Mouse (Mus musculus) ES-E14 (cell line): ENCODE results near the gene Rab30.

Experiments used
- CHD2 ChIP-seq: IDR thresholded peaks from 2 replicates; pipeline ENCODE4 v1.6.1; 2014; ENCODE audit warnings: mild to moderate bottlenecking, low read depth, low read length, inconsistent platforms
- MAFK ChIP-seq: IDR thresholded peaks from 2 replicates; pipeline ENCODE4 v1.6.1; 2014; ENCODE audit warnings: mild to moderate bottlenecking, low read depth, low read length, inconsistent platforms; ENCODE audit not compliant: insufficient read depth
- ZC3H11A ChIP-seq: IDR thresholded peaks from 2 replicates; pipeline ENCODE4 v1.6.1; 2012; ENCODE audit warnings: low read depth, mild to moderate bottlenecking, inconsistent platforms, low read length, borderline replicate concordance
- ZNF384 ChIP-seq: IDR thresholded peaks from 2 replicates; pipeline ENCODE4 v1.6.1; 2012; ENCODE audit warnings: low read depth, low read length, inconsistent platforms

- TF ChIP-seq MAFK (no peak), CHD2 (no peak), ZNF384 (no peak), ZC3H11A (no peak)
These were observed 143.7 kb downstream of the Rab30 start for GRCm38 (mm10) chr7:92884998-92885660.
